ENCODE assay signal across 7 mouse cellular contexts in the genomic region with DNA sequence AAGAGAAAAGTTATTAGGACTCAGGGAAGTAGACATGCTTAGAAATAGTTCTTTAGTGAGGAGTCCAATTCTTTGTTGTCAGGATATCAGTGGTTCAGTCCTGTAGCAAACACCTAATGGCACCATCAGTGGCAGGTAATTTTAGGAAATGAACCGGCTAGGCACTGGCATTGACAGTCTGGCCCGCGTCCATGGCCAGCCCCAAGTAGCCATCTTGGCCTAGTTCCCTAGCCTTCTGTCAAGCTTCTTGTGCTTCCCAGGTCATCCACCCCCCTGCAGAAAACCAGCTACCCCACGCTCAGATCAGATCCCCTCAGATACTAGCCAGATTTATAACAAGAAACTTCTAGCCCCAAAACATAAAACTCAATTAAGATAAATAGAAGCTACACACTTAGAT.
"Had no signal": no experiment of that assay in that cellular context is flagged by ENCODE, and none has a peak within 500 bp of the region (broad histone marks: within the 10 kb centered on the region; RNA-seq: fewer than 3 reads in every experiment).

No protein-coding gene starts in this region.

- DNase-seq: lung, adult 2 months; lung, postnatal 14 days; lung, postnatal 36 days; right cerebral cortex, postnatal 14 days; thymus, adult 2 months; thymus, postnatal 25 days; thymus, postnatal 4 days had no signal
